Mouse (Mus musculus): ENCODE results near the gene Tns1. TPM values are rescaled to one million over a fixed set of nuclear protein-coding genes. Genes with fewer than 3 reads are reported as not detected.

The Tns1 gene
- polyA plus RNA-seq, 1 experiment from 2014 or later, result 38.5 TPM

DNA sequence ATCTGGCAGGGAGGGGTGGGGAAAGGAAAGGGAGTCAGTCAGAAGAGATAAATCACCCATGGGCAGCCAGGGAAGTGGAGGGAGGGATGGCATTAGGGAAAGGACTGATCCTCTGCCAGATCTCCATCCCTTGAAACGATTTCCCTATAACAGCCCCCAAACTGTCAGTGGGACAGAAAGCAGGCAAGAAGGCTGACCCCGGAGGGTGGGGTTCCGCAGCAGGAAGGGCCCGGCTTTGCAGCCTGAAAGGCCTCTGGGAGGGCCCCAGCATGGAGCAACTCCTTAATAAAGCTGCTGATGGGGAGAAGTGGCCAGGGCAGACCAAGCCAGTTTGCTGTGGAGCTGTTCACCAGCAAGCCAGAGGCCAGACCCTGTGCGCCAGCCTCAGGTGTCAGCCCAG is 151.5 kb downstream of the Tns1 start:
- H3K27me3 ChIP-seq, result no peaks in the 10 kb centered on the region
- ATAC-seq (ENCODE audit: insufficient number of reproducible peaks, insufficient read depth, low FRiP score, low TSS enrichment, low read depth), result no peak
- H3K27ac ChIP-seq, result no peak overlapping the region
- peaks cover 48% of the 10 kb centered on the region for H3K36me3 ChIP-seq
- peaks cover 39% of the 10 kb centered on the region for H3K4me1 ChIP-seq
- WGBS, result 57% methylated on average over 5 of the region's 5 CpGs
- no peak overlapping the region for H3K9ac ChIP-seq
- H3K9me3 ChIP-seq, result no peaks in the 10 kb centered on the region
- no peak overlapping the region for H3K4me3 ChIP-seq
- H3K4me2 ChIP-seq, result no peak overlapping the region

DNA sequence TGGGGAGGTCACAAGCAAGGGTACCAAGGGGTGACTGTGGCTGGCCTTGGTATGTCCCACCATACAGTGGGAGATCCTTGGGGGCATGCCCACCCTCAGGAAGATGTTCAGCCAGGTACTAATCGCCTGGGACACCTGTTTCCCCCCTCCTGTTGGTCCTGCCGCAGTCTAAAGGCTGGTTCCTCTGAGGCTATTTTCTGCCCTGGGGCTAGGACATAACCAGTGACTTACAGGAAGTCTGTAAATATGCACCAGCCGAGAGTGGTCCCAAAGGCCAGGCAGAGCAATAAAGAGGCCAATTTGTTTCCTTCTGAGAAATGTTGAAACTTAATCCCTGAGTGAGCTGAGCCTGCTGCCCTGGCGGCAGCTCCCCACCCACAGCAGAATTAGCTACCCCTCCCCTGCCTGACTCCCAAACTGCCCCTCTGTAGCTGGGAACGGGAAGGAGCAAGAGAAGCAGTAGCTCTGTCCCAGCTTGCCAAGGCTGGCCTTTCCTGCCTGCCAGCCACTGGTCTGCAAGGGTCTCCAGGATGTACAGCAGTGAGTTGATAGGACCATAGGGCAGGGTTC is 154.0 kb downstream of the Tns1 start:
- H3K4me2 ChIP-seq, result no peak overlapping the region
- peak overlapping the region; percentile 4; the same call in 1 of the 2 replicates for H3K27ac ChIP-seq
- H3K27me3 ChIP-seq, result no peaks in the 10 kb centered on the region
- ATAC-seq (ENCODE audit: insufficient number of reproducible peaks, insufficient read depth, low FRiP score, low TSS enrichment, low read depth), result no peak
- 6% methylated on average over 5 of the region's 5 CpGs for WGBS
- H3K9ac ChIP-seq, result no peak overlapping the region
- H3K36me3 ChIP-seq, result peaks cover 39% of the 10 kb centered on the region
- no peak overlapping the region for H3K4me3 ChIP-seq
- no peaks in the 10 kb centered on the region for H3K9me3 ChIP-seq
- peaks cover 43% of the 10 kb centered on the region for H3K4me1 ChIP-seq

GRCm38 (mm10) chr1:73968712-73969511 is 155.3 kb downstream of the Tns1 start:
- no peaks in the 10 kb centered on the region for H3K27me3 ChIP-seq
- no peak overlapping the region for H3K9ac ChIP-seq
- no peak overlapping the region for H3K4me3 ChIP-seq
- ATAC-seq (ENCODE audit: insufficient number of reproducible peaks, insufficient read depth, low FRiP score, low TSS enrichment, low read depth), result no peak
- H3K9me3 ChIP-seq, result no peaks in the 10 kb centered on the region
- no peak overlapping the region for H3K27ac ChIP-seq
- H3K4me1 ChIP-seq, result peaks cover 46% of the 10 kb centered on the region
- WGBS, result 19% methylated on average over 13 of the region's 13 CpGs
- no peak overlapping the region for H3K4me2 ChIP-seq
- H3K36me3 ChIP-seq, result peaks cover 32% of the 10 kb centered on the region

- H3K4me2 ChIP-seq, result no peak overlapping the region
- H3K9ac ChIP-seq, result no peak overlapping the region
- H3K4me3 ChIP-seq, result no peak overlapping the region
- ATAC-seq (ENCODE audit: insufficient number of reproducible peaks, insufficient read depth, low FRiP score, low TSS enrichment, low read depth), result no peak
- peaks cover 15% of the 10 kb centered on the region for H3K36me3 ChIP-seq
- H3K4me1 ChIP-seq, result peaks cover 63% of the 10 kb centered on the region
- no peaks in the 10 kb centered on the region for H3K9me3 ChIP-seq
- H3K27me3 ChIP-seq, result no peaks in the 10 kb centered on the region
- WGBS, result 61% methylated on average over 12 of the region's 12 CpGs
- H3K27ac ChIP-seq, result no peak overlapping the region
These were observed 157.6 kb downstream of the Tns1 start for GRCm38 (mm10) chr1:73966411-73967238.

DNA sequence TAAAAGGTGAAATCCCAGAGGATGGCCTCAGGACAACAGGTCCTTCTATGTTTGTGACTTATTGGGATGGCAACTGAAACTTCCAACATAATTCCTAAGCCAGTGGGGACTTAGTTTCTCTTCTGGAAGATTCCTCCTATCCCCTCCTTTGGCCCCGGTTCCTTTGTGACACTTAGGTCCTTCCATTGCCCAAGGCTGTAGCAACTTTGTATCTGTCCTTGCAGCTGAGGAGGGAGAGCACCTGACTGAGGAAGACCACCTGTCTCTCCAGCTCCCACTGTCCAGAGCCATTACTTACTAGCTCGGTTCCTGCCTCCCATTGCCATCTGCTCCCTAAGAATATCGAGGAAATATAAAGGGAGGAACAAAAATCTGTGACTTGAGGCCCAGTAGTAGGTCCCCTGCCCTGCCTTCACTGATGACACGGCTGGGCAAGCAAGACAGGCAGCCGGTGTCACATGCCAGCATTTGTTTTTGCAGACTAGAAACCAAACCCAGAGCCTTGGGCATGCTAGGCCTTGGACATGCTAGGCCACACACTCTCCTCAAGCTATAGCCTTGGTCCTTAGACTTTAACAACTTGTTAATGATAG is 160.0 kb downstream of the Tns1 start:
- Histone ChIP-seq H3K4me1 (peaks cover 49% of the 10 kb centered on the region), H3K9me3 (no peaks in the 10 kb centered on the region), H3K9ac (no peak overlapping the region), H3K27ac (peak overlapping the region; percentile 90), H3K36me3 (peaks cover 15% of the 10 kb centered on the region), H3K4me2 (peak overlapping the region; percentile 37; the same call in 1 of the 2 replicates), H3K27me3 (no peaks in the 10 kb centered on the region), H3K4me3 (no peak overlapping the region)
- no peak for ATAC-seq (ENCODE audit: insufficient number of reproducible peaks, insufficient read depth, low FRiP score, low TSS enrichment, low read depth)
- 80% methylated on average over 5 of the region's 5 CpGs for WGBS

- no peak for ATAC-seq (ENCODE audit: insufficient number of reproducible peaks, insufficient read depth, low FRiP score, low TSS enrichment, low read depth)
- no peak overlapping the region; the same call in 1 of the 2 replicates for H3K9ac ChIP-seq
- H3K4me2 ChIP-seq, result peak overlapping the region; percentile 37
- no peaks in the 10 kb centered on the region for H3K9me3 ChIP-seq
- WGBS, result 17% methylated on average over 8 of the region's 8 CpGs
- H3K27ac ChIP-seq, result peak overlapping the region; percentile 90
- peaks cover 44% of the 10 kb centered on the region for H3K4me1 ChIP-seq
- no peaks in the 10 kb centered on the region for H3K27me3 ChIP-seq
- H3K4me3 ChIP-seq, result no peak overlapping the region
- peaks cover 15% of the 10 kb centered on the region for H3K36me3 ChIP-seq
These were observed 160.6 kb downstream of the Tns1 start for GRCm38 (mm10) chr1:73963626-73964025.

GRCm38 (mm10) chr1:73962668-73963371 is 161.4 kb downstream of the Tns1 start:
- Histone ChIP-seq H3K27me3 (no peaks in the 10 kb centered on the region), H3K4me2 (peak overlapping the region; percentile 37), H3K4me1 (peaks cover 43% of the 10 kb centered on the region), H3K9ac (peak overlapping the region; percentile 58; the same call in 1 of the 2 replicates), H3K4me3 (no peak overlapping the region), H3K27ac (peak overlapping the region; percentile 90), H3K36me3 (peaks cover 20% of the 10 kb centered on the region), H3K9me3 (no peaks in the 10 kb centered on the region)
- 12% methylated on average over 12 of the region's 12 CpGs for WGBS
- ATAC-seq (ENCODE audit: insufficient number of reproducible peaks, insufficient read depth, low FRiP score, low TSS enrichment, low read depth), result peak; percentile 77

- Histone ChIP-seq H3K4me2 (peak overlapping the region; percentile 37), H3K36me3 (peaks cover 15% of the 10 kb centered on the region), H3K4me3 (no peak overlapping the region), H3K9ac (0 out of 2 replicates have a peak overlapping the region, but pooled peaks have one; percentile 58), H3K27ac (peak overlapping the region; percentile 90), H3K4me1 (peaks cover 42% of the 10 kb centered on the region), H3K9me3 (no peaks in the 10 kb centered on the region), H3K27me3 (no peaks in the 10 kb centered on the region)
- 93% methylated on average over 5 of the region's 5 CpGs for WGBS
- ATAC-seq (ENCODE audit: insufficient number of reproducible peaks, insufficient read depth, low FRiP score, low TSS enrichment, low read depth), result no peak
These were observed 162.2 kb downstream of the Tns1 start for GRCm38 (mm10) chr1:73962049-73962448.

DNA sequence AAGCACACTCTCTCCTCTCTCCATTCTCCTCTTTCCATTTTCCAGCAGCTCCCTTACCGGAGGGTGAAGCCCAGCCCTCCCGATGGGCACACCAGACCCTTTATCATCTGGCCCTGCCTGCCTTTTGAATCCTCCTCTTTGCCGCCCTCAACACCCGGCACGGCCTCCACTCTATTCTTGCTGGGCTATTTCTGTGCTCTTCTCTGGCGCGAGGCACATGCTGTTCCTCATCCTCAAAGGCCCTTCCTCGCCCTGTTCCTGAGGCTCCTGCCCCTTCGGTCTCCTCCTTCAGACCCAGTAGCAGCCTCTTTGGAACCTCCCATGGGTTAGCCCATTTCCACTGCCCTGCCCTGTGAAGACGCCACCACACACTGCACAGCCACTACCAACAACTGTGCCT is 164.5 kb downstream of the Tns1 start:
- no peak overlapping the region for H3K9ac ChIP-seq
- no peak for ATAC-seq (ENCODE audit: insufficient number of reproducible peaks, insufficient read depth, low FRiP score, low TSS enrichment, low read depth)
- H3K9me3 ChIP-seq, result no peaks in the 10 kb centered on the region
- 89% methylated on average over 10 of the region's 10 CpGs for WGBS
- H3K4me1 ChIP-seq, result peaks cover 58% of the 10 kb centered on the region
- no peaks in the 10 kb centered on the region for H3K27me3 ChIP-seq
- H3K4me2 ChIP-seq, result no peak overlapping the region
- no peak overlapping the region for H3K4me3 ChIP-seq
- no peak overlapping the region for H3K27ac ChIP-seq
- H3K36me3 ChIP-seq, result peaks cover 11% of the 10 kb centered on the region; the same call in 1 of the 2 replicates

DNA sequence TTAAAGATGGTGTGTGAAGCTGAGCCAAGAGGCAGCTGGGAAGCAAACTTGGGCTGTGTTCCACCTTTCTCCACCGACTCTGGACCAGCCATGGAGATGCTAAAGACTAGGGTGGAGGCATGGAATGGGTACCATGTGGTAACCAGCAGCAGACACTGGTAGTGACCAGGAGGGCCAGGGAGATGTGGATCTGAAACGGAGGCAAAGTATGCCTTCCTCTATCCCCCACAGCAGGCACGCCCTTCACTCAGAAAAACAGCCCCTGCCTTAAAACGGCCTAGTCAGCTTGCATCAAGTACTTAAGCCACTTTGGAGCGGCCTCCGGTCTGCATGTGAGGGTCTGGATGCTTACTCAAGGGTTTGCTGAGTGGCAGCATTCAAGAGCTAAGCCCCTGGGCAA is 164.9 kb downstream of the Tns1 start:
- no peak overlapping the region for H3K9ac ChIP-seq
- peaks cover 11% of the 10 kb centered on the region; the same call in 1 of the 2 replicates for H3K36me3 ChIP-seq
- ATAC-seq (ENCODE audit: insufficient number of reproducible peaks, insufficient read depth, low FRiP score, low TSS enrichment, low read depth), result no peak
- H3K4me3 ChIP-seq, result no peak overlapping the region
- peaks cover 60% of the 10 kb centered on the region for H3K4me1 ChIP-seq
- no peak overlapping the region for H3K27ac ChIP-seq
- no peaks in the 10 kb centered on the region for H3K27me3 ChIP-seq
- no peaks in the 10 kb centered on the region for H3K9me3 ChIP-seq
- H3K4me2 ChIP-seq, result no peak overlapping the region
- WGBS, result 90% methylated on average over 6 of the region's 6 CpGs
